Mouse (Mus musculus): ENCODE data around the gene Gm10283. TPM values are rescaled to one million over a fixed set of nuclear protein-coding genes. Genes with fewer than 3 reads are reported as not detected.
A peak's percentile ranks its signal among the peaks of the same experiment; 100 is the strongest.
"Not testable (repeated sequence)": the region's sequence is repeated elsewhere in the genome, so short reads cannot be mapped to it uniquely, and the experiment has no call there.

Gm10283 gene
- not detected in 2 replicates for polyA plus RNA-seq (2012; rRNA removed)

GRCm38 (mm10) chr8:60503098-60503497 lies at the start of gene Gm10283:
Gm10283 (minus strand) TSS chr8:60503198.
- WGBS, result 34% methylated on average over 2 of the region's 2 CpGs
- Histone ChIP-seq H3K4me1 (ENCODE audit: control insufficient read depth, insufficient read depth, insufficient read length, low read length) (peaks cover 3% of the 10 kb centered on the region; the same call in 1 of the 2 replicates), H3K4me3 (ENCODE audit: low read depth, low read length) (no peak within 1 kb of the TSS), H3K27ac (ENCODE audit: insufficient read depth, low read depth, low read length) (no peak within 1 kb of the TSS), H3K36me3 (ENCODE audit: control insufficient read depth, insufficient read depth, low read length) (no peaks in the 10 kb centered on the region), H3K27me3 (ENCODE audit: control insufficient read depth, insufficient read depth, low read length) (no peaks in the 10 kb centered on the region)
- TF ChIP-seq CTCF (IDR thresholded peaks at IDR 0.05; ENCODE audit: extremely low read depth, insufficient read length, insufficient replicate concordance, low read depth, low read length) (no peak), POLR2A (IDR thresholded peaks at IDR 0.05; ENCODE audit: low read depth, low read length) (no peak)

GRCm38 (mm10) chr8:60534945-60535344 lies 31.9 kb upstream of the Gm10283 start:
- no peaks in the 10 kb centered on the region for H3K4me1 ChIP-seq (ENCODE audit: control insufficient read depth, insufficient read depth, insufficient read length, low read length)
- no peaks in the 10 kb centered on the region for H3K27me3 ChIP-seq (ENCODE audit: control insufficient read depth, insufficient read depth, low read length)
- H3K27ac ChIP-seq (ENCODE audit: insufficient read depth, low read depth, low read length), result no peak overlapping the region
- WGBS, result 34% methylated on average over 2 of the region's 2 CpGs
- TF ChIP-seq CTCF (IDR thresholded peaks at IDR 0.05; ENCODE audit: extremely low read depth, insufficient read length, insufficient replicate concordance, low read depth, low read length) (no peak), POLR2A (IDR thresholded peaks at IDR 0.05; ENCODE audit: low read depth, low read length) (no peak)
- H3K4me3 ChIP-seq (ENCODE audit: low read depth, low read length), result no peak overlapping the region
- no peaks in the 10 kb centered on the region for H3K36me3 ChIP-seq (ENCODE audit: control insufficient read depth, insufficient read depth, low read length)

- Histone ChIP-seq H3K4me3 (ENCODE audit: low read depth, low read length) (no peak overlapping the region), H3K27me3 (ENCODE audit: control insufficient read depth, insufficient read depth, low read length) (no peaks in the 10 kb centered on the region), H3K27ac (ENCODE audit: insufficient read depth, low read depth, low read length) (no peak overlapping the region), H3K4me1 (ENCODE audit: control insufficient read depth, insufficient read depth, insufficient read length, low read length) (no peaks in the 10 kb centered on the region), H3K36me3 (ENCODE audit: control insufficient read depth, insufficient read depth, low read length) (no peaks in the 10 kb centered on the region)
- no peak for TF ChIP-seq CTCF (IDR thresholded peaks at IDR 0.05; ENCODE audit: extremely low read depth, insufficient read length, insufficient replicate concordance, low read depth, low read length)
- no peak for TF ChIP-seq POLR2A (IDR thresholded peaks at IDR 0.05; ENCODE audit: low read depth, low read length)
Measured at GRCm38 (mm10) chr8:60518286-60518685, 15.3 kb upstream of the Gm10283 start.

GRCm38 (mm10) chr8:60505653-60506521 lies 2.9 kb upstream of the Gm10283 start, which contains the start of gene Aadat:
Aadat (plus strand) TSS chr8:60505932.
- Histone ChIP-seq H3K4me1 (ENCODE audit: control insufficient read depth, insufficient read depth, insufficient read length, low read length) (peaks cover 3% of the 10 kb centered on the region; the same call in 1 of the 2 replicates), H3K27ac (ENCODE audit: insufficient read depth, low read depth, low read length) (no peak within 1 kb of the TSS), H3K4me3 (ENCODE audit: low read depth, low read length) (peak within 1 kb of the TSS; percentile 33), H3K27me3 (ENCODE audit: control insufficient read depth, insufficient read depth, low read length) (no peaks in the 10 kb centered on the region), H3K36me3 (ENCODE audit: control insufficient read depth, insufficient read depth, low read length) (no peaks in the 10 kb centered on the region)
- TF ChIP-seq CTCF (IDR thresholded peaks at IDR 0.05; ENCODE audit: extremely low read depth, insufficient read length, insufficient replicate concordance, low read depth, low read length), result peak; percentile 42; the same call in 1 of the 2 replicates
- TF ChIP-seq POLR2A (IDR thresholded peaks at IDR 0.05; ENCODE audit: low read depth, low read length), result no peak
- 4% methylated on average over 25 of the region's 25 CpGs for WGBS

GRCm38 (mm10) chr8:60495046-60495445 lies 8.0 kb downstream of the Gm10283 start:
- H3K27ac ChIP-seq (ENCODE audit: insufficient read depth, low read depth, low read length); H3K4me1 ChIP-seq (ENCODE audit: control insufficient read depth, insufficient read depth, insufficient read length, low read length); H3K4me3 ChIP-seq (ENCODE audit: low read depth, low read length); H3K36me3 ChIP-seq (ENCODE audit: control insufficient read depth, insufficient read depth, low read length); H3K27me3 ChIP-seq (ENCODE audit: control insufficient read depth, insufficient read depth, low read length): not testable (repeated sequence)
- WGBS, result 29% methylated on average over 2 of the region's 2 CpGs

GRCm38 (mm10) chr8:60494606-60495005 lies 8.4 kb downstream of the Gm10283 start:
- no peaks in the 10 kb centered on the region for H3K27me3 ChIP-seq (ENCODE audit: control insufficient read depth, insufficient read depth, low read length)
- 84% methylated on average over 11 of the region's 11 CpGs for WGBS
- no peak for TF ChIP-seq POLR2A (IDR thresholded peaks at IDR 0.05; ENCODE audit: low read depth, low read length)
- no peaks in the 10 kb centered on the region for H3K4me1 ChIP-seq (ENCODE audit: control insufficient read depth, insufficient read depth, insufficient read length, low read length)
- H3K36me3 ChIP-seq (ENCODE audit: control insufficient read depth, insufficient read depth, low read length), result no peaks in the 10 kb centered on the region
- H3K27ac ChIP-seq (ENCODE audit: insufficient read depth, low read depth, low read length), result no peak overlapping the region
- no peak overlapping the region for H3K4me3 ChIP-seq (ENCODE audit: low read depth, low read length)

- Histone ChIP-seq H3K4me1 (ENCODE audit: control insufficient read depth, insufficient read depth, insufficient read length, low read length) (no peaks in the 10 kb centered on the region), H3K4me3 (ENCODE audit: low read depth, low read length) (no peak overlapping the region), H3K27ac (ENCODE audit: insufficient read depth, low read depth, low read length) (no peak overlapping the region), H3K36me3 (ENCODE audit: control insufficient read depth, insufficient read depth, low read length) (no peaks in the 10 kb centered on the region), H3K27me3 (ENCODE audit: control insufficient read depth, insufficient read depth, low read length) (no peaks in the 10 kb centered on the region)
- TF ChIP-seq CTCF (IDR thresholded peaks at IDR 0.05; ENCODE audit: extremely low read depth, insufficient read length, insufficient replicate concordance, low read depth, low read length) (no peak), POLR2A (IDR thresholded peaks at IDR 0.05; ENCODE audit: low read depth, low read length) (no peak)
- WGBS, result 50% methylated on average over 3 of the region's 3 CpGs
Measured at GRCm38 (mm10) chr8:60492471-60492870, 10.5 kb downstream of the Gm10283 start.

All from small intestine, adult 2 months (tissue).